Mouse (Mus musculus): Measurements from ENCODE around the gene Ambra1. TPM values are rescaled to one million over a fixed set of nuclear protein-coding genes. Genes with fewer than 3 reads are reported as not detected.

Gene Ambra1
- total RNA-seq, 2 experiments from 2014 or later = 24.4 to 30.9 TPM

- DNase-seq = peak; percentile 90
Measured at GRCm38 (mm10) chr2:91921181-91921789, 191.4 kb downstream of the Ambra1 start.

GRCm38 (mm10) chr2:91921790-91922570 is 192.0 kb downstream of the Ambra1 start:
- DNase-seq = peak; percentile 71

DNA sequence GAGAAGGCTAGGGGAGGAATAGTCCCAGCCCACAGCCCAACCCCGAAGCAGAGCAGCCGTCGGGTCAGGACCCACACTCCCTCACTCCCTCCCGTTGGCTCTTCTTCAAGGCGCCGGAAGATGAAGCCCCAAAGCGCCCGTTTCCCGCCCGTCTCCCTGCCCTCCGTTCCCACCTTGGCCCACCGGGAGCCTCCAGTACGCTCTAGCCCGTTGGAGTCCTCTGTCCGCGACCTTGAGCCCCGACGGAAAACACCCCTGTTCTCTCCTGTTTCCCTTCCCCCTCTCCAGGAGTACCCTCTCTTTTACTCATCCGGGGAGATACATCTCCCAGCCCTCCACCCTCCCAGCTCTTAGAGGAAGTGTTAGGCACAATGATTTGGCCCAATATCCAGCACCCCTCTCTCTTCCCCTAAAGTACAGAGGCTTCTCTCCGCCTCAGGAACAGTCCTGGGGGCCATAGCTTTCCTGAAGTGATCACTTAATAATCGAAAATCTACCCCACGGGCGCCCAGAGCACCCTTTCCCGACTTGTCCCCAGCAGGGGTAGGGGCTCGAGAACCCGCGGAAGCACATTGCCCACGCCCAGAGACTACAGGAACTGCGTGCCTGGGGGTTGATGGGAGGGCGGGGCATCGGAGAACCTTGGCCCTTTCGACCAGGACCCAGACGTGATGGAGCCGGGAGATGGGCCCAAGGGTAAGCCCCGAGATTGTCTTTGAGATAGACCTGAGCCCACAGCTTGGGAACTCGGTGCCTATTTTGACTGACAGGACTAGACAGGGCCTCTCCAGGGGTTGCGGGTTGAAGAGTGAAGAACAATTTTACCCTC is 192.9 kb downstream of the Ambra1 start:
- DNase-seq = no peak

GRCm38 (mm10) chr2:91923415-91924337 is 193.7 kb downstream of the Ambra1 start:
- peak; percentile 84 for DNase-seq

- DNase-seq = no peak
Measured at GRCm38 (mm10) chr2:91924726-91925125, 194.8 kb downstream of the Ambra1 start.

- no peak for DNase-seq
Measured at GRCm38 (mm10) chr2:91925442-91925841, 195.5 kb downstream of the Ambra1 start.

DNA sequence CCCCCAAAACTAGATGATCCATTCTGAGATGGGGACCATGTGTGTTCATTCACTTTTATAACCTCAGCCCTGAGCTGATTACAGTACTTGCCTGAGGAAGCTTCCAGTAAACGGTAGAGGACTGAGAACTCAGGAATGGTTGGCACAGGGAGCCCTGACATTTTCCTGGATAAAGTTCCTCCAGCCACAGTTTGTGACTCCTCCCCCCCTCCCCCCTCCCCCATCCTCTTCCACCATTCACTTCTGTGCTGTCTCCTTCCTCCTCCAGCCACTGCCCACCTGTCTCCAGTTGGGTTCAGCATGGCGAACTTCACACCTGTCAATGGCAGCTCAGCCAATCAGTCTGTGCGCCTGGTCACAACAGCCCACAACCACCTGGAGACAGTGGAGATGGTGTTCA is 197.0 kb downstream of the Ambra1 start, which contains the start of gene Chrm4:
Gene Chrm4 (plus strand): TSS at position 301 of the 400 bp plus-strand sequence.
- DNase-seq = no peak

DNA sequence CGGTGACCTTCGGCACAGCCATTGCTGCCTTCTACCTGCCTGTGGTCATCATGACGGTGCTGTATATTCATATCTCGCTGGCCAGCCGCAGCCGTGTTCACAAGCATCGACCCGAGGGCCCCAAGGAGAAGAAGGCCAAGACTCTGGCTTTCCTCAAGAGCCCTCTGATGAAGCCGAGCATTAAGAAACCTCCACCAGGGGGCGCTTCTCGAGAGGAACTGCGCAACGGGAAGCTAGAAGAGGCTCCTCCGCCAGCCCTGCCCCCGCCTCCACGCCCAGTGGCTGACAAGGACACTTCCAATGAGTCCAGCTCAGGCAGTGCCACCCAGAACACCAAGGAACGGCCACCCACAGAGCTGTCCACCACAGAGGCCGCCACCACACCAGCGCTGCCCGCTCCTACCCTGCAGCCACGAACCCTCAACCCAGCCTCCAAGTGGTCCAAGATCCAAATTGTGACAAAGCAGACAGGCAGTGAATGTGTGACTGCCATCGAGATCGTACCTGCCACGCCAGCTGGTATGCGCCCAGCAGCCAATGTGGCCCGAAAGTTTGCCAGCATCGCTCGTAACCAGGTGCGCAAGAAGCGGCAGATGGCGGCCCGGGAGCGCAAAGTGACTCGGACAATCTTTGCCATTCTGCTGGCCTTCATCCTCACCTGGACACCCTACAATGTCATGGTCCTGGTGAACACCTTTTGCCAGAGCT is 198.0 kb downstream of the Ambra1 start:
- DNase-seq = peak; percentile 88

DNA sequence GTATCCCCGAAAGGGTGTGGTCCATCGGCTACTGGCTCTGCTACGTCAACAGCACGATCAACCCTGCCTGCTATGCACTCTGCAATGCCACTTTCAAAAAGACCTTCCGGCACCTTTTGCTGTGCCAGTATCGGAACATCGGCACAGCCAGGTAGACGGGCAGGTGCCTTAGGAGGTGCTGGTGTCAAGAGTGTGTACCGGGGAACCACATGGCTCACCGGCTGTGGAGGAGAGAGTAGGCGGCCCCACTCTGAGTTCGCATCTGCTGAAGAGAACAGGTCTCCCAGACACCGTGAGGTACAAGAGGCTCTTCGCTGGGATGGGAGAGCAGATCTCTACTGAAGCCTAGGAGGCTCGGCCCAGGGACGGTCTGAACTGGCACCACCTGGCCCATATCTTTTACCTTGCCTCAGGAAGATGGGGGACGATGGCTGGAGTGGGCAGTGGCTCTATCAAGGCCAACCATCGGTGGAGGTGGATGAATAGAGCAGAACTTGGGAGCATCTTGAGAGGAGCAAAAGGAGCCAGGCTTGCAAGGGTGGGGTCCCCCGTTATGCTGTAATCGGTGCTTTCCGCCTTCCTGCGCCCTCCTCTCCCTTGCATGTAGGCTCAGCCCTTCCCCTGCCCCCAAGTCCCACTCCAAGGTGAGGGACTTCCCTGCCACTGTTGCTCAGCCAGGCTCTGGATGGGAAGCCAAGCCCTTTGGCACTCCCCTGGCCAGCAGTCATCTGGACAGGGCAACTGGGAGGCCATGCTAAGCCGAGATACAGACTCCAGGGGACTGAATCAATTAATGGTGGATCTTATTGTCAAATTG is 198.8 kb downstream of the Ambra1 start:
- DNase-seq = no peak

DNA sequence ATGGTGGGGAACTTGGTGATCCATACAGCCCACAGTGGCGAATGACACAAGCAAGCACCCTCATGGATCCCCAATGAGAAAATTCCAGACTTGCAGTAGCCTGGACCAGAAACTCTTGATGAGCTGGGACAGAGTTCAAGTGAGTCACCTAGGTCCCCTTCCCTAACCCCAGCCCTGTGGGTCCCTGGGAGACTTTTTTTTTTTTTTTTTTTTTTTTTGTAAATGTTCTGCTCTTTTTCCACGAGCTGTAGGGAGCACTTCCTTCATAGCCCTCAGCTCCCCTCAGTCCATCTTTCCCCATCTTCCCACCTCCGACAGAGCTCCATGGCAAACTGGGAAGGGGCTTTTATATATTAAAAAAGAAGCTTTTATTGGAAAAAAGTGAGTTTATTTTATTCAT is 199.5 kb downstream of the Ambra1 start:
- DNase-seq = no peak

- DNase-seq = peak; percentile 79
Measured at GRCm38 (mm10) chr2:91929936-91930335, 200.0 kb downstream of the Ambra1 start.

DNA sequence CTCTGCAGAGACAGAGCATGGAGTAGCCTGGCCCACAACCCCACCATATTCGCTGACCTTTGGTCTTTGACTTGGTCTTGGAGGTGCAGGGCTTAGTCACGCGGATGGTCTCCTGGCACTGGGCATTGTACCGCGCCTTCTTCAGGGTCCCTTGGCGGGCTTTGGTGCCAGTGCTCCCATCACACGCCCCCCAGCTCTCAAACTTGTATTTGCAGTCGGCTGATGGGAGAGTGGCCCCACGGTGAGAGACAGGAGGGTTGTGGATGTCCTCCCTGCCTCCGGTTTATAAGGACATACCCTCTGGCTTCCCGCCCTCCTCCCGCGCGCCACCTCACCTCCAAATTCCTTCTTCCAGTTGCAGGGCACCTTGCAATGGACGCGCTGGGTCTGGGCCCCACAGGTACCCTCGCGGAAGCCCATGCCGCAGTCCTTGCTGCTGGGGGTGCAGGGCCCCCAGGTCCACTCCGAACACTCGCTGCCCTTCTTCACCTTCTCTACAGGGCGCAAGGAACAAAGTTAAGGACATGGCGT is 200.9 kb downstream of the Ambra1 start:
- no peak for DNase-seq

DNA sequence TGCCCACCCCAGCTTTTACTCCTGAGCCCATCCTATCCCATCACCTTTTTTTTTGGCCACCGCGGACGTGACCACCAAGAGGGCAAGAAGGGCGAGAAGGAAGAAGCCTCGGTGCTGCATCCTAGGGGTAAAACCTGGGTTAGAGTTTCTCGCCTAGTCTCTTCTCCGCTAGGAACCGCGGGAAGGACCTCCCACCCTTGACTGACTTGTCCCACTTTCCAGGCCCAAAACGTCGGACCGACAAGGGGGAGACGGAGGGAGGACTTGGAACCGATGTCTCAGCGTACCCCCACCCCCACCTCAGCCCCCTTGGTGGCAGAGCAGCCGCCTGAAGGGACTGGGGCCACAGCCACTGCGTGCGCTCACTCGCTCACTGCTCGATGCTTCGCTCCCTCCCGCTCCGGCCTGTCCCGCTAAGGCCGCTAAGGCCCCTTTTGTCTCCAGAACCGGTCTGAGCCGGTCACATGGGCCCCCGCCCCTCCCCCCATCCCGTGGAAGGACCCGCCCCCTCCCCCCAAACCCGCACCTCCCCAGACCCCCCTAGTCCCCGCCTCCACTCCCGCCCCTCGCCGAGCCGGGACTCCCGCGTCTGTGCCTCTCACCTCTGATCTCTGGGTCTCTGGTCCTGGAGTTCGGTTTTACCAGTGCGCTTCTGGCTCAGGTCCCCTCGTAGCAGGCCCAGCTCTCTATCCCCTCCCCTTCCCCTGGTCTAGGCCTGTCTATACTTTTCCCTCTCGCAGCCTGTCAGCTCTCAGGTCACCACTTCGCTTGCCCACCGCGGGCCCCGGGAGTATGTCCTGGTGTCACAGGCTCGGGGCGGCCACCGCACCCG is 201.6 kb downstream of the Ambra1 start:
- DNase-seq = peak; percentile 48

GRCm38 (mm10) chr2:91932160-91932711 is 202.3 kb downstream of the Ambra1 start, which contains the start of gene Mdk:
TSS of gene Mdk (minus strand) at chr2:91932297.
- DNase-seq = no peak

GRCm38 (mm10) chr2:91932737-91933350 is 202.9 kb downstream of the Ambra1 start:
- DNase-seq = no peak

DNA sequence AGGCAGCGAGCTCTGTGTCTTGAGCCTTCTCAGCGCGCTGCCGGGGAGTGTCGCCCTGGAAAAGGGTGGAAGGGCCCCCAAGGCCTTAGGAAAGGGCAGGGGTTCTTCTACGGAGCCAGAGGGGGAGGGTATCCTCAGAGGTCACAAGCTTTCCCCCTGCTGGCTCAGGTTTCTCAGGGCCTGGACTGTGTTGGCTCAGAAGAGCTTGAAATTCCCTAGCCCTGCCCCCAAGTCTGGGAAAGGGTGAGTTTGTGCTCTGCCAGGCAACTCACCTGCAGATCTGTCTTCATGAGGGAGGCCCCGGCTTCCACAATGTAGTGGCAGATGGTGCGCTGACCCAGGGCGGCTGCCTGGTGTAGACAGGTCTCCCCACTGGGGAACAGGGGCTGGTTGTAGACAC is 203.5 kb downstream of the Ambra1 start:
- DNase-seq = no peak

GRCm38 (mm10) chr2:91934016-91934415 is 204.1 kb downstream of the Ambra1 start:
- no peak for DNase-seq
